Mouse (Mus musculus) lung, postnatal 36 days (tissue): ENCODE measurements around the gene Smg1.

Experiments used
- DNase-seq: peaks from one replicate; pipeline ENCODE4 v3.0.0; 2022; ENCODE audit warnings: mixed read lengths

Smg1 gene

GRCm38 (mm10) chr7:118102678-118103461 lies 140.6 kb downstream of the Smg1 start:
- DNase-seq, result no peak

- peak; percentile 52 for DNase-seq
These were observed 141.2 kb downstream of the Smg1 start for GRCm38 (mm10) chr7:118102231-118102630.

- no peak for DNase-seq
These were observed 145.9 kb downstream of the Smg1 start for GRCm38 (mm10) chr7:118097615-118098014.
